Mouse (Mus musculus): ENCODE results near the gene Eif3l.

Eif3l gene

DNA sequence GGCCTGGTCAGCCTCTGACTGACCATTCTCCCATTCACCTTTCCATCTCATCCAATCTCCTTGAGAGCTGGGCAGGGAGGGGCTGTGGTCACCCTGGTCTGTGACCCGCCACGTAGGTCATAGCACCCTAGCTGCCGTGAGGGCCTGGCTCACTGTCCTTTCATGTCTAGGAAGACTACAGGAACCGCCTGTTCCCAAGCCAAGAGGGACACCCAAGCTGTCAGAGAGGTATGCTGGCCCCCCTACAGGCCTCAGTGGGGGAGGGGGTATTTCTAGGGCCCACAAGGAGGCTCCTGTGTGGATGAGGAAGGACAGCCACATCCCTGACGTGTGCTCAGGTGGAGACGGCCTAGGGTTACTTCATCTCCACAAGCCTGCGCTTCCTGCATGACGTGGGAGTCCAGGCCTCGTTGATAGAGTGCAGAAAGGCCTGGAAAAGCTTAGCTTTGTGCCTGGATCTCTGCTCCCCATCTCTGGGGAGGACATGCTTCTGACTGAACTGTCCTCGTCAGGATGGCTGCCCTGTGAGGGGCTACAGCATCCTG is 49.4 kb downstream of the Eif3l start:
- no peak for DNase-seq (ENCODE audit: low read depth, low spot score)

DNA sequence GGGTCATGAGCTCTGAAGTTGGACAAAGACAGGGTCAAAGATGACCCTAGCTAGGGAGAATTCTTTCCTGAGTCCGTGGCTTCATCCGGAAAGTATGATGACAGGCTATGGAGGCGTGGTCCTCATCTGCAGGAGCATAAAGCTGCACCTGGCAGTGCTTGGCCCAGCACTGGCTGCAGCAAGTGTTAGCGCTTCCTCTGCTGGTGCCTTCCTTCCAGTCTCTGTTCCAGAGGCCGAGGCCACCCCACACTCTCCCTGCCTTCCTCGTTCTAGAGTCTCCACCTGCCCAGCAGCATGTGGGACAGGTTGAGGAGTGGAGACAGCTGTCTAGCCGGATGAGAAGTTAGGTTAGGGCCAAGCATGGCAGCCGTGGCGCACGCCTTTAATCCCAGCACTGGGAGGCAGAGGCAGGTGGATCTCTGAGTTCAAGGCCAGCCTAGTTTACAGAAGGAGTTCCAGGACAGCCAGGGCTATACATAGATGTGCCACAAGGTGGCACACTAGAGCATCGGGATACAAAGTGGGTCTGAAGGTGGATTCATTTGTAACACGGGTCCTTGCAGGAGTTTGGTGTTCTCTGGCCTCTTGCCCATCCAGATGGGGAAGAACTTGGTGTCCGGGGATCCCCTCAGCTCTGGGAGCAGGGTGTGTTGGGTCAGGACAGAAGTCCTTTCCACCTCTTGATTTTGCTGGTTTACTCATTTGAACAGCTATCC is 51.4 kb downstream of the Eif3l start:
- peak; percentile 89 for DNase-seq (ENCODE audit: low read depth, low spot score)

DNA sequence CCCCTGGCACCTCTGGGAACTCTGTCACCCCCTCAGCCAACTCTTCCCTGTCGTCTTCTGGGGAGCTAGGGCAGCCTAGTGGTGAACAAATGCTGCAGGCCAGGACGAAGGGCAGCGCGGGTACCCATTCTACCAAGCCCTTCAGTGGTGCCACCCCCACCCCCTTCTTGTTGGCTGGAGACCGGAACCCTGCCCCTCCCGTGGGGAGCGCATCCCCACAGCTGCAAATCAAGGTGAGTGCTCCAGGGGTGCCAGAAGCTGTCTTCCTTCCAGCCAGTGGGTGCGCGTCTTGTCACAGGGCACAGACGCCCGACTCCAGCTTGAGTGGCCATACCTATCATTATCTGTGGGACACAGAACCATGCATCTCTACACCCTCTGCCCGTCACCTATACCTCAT is 52.1 kb downstream of the Eif3l start:
- no peak for DNase-seq (ENCODE audit: low read depth, low spot score)

DNA sequence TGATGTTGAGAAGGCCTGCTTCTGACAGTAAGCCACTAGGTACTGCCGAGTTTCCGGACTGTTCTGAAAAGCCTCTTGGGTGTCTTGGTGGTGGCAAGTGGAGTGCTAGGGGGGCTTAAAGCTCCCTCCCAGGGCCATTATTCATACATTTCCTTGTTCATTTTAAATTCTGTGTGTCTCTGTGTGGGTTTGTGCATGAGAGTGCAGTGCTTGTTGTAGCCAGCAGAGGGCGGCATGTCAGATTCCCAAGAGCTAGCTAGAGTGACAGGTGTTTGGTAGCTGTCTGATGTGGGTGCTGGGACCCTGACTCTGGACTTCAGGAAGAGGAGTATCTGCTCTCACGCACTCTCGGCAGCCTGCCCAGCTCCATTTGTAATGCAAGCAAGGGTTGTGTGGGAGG is 53.2 kb downstream of the Eif3l start:
- DNase-seq (ENCODE audit: low read depth, low spot score) = peak; percentile 75

DNA sequence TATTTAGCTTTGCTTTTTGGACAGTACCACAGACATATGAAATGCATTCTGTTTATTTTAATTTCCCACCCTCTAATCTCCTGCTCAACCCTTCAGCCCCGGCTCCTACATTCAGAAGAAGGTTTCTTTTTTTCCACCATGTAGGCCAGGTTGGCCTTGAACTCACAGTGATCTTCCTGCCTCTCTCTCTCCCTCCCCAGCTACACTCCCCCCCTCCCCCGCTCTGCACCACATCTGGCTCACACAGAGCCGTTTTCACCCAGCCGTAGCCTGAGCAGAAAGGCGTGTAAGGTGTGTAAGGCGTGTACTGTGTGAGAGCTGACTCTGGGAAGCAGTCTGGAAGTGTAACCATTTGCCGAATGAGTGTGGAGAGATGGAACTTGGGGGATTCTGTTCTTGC is 54.3 kb downstream of the Eif3l start:
- no peak for DNase-seq (ENCODE audit: low read depth, low spot score)

DNA sequence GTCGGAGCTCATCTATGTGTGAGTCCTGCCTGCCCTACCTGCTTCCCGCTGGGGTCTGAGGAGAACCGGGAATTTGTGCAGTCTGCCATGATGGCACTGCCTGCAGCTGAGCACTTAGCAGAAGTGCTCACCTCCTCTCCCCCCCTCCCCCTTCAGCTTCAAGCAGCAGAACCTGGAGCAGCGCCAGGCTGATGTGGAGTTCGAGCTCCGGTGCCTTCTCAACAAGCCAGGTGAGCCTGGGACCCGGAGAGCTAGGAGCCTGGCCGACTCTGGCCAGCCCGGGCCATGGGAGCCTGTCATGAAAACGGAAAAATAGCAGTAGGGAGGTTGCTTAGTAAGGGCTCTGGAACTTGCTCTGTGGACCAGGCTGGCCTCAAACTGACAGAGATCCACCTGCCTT is 55.8 kb downstream of the Eif3l start:
- DNase-seq (ENCODE audit: low read depth, low spot score) = no peak

DNA sequence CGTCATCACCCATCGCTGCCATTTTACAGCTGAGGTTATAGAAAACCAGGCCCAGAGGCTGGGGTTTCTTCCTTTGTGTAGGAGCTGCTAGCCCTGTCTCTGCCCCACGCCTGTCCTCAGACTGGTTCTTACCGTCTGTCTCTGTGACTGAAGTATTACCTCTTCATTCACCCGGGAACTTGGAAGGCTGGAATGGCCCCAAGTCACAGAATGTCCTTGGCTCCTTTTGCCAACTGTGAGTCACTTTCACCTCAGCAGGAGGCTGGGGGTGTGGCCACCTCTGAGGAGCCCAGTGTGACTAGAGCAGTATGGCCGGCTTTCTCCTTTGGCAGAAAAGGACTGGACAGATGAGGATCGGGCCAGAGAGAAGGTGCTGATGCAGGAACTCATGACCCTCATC is 56.5 kb downstream of the Eif3l start:
- no peak for DNase-seq (ENCODE audit: low read depth, low spot score)

DNA sequence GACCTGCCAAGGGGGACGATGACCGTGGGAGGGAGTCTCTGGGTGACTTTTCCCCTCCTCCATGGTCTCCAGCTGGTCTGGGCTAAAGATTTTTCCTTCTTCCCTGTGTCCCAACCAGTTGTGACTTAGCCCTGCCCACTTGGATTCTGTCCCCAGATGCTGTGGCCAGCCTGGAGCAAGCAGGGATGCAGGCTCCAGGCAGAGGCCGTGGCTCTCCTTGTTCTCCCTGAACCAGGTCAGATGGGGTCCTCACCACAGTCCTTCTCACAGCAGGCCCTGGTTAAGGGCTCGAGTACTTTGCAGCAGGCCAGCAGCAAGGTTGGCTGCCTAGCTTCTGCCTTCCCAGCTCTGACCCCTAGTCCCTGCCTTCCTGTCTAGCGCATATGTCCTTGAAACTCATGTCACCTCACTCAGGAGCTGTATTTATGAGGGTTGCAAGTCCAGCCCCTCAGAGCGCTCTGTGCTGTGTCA is 58.2 kb downstream of the Eif3l start:
- DNase-seq (ENCODE audit: low read depth, low spot score) = no peak

DNA sequence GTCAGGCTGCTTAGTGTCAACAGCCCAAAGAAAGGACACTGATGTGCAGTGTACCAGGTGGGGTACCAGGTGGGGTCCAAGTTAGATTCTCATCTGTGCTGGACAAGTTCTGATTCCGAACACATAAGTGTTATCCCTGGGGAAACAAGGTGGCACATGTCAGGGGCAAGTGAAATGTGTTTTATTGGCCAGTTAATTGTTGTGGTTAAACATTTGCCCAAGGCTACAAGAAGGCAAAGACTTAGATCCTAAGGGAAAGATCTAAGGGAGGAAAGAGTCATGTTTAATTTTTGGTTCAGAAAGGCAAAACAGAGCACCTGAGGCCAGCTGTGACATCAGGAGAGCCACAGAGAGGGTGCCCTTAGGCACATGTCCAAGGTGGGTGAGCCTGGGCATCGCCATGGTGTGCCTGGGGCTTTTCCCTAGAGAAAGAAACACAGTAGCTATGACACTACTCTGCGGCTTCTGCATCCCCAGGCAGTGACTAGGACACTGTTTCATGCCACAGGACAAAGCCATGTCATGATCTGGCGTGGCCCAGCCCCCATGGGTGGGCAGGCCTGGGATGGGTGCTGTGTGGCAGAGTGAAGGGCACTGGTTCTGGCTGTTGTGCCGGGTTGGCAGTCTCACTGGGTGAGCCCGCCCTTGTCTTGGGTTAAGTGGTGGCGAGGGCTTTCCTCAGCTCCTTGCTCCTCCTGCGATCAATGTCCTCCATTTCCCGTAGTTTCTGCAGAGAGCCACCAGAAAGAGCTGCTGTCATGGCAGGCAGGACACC is 59.7 kb downstream of the Eif3l start:
- no peak for DNase-seq (ENCODE audit: low read depth, low spot score)

DNA sequence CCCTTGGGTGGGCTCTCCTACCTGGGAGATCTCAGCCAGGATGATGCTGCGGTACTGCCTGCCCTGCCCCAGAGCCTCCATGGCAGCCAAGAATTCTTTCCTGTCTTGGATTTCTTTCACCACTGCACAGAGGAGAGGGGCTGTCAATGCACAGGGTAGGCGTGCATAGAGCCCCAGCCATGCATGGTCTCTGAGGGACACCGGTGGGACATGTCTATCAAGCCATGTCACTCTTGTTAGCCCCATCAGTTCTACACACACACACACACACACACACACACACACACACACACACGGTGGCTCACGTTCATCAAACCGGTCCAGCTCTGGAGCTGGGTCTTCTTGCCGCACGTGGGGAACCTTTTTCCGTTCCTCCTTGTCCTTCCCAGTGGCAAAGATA is 60.4 kb downstream of the Eif3l start:
- DNase-seq (ENCODE audit: low read depth, low spot score) = no peak

DNA sequence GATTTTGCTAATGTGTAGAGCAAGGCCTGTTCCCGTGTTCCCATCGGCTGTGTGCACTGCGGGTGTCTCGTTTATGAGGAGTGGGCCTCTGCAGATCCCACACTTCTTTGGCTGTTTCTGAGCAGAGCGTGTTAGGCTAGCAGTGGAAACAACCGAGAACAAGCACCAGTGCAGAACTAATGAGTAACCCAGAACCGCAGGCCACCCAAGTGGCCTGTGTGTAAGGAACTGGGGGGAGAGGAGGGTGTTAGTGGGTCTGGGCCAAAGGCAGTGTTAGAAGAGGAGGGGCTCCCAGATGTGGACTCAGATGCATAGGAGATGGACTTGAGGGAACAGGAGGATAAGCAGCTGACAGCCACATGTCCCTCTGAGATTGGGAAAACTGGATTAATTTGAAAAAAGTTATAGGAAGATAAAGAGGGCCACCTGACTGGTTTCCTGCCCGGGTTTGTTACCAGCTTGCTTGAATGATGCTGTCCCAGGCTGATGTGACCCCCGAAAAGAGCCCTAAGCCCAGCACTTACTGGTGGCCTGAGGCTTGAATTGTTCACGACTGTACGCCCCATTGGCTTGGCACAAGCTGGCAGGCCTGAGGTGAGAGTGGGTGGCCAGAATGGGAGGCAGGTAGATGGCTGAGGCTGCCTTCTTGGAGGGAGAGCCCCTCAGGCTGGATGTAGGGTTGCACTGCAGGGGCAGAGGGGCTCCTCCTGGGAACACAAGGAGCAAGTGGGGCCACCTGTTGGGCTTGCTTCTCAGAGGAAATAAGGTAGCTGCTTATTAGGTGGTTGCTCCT is 61.0 kb downstream of the Eif3l start:
- DNase-seq (ENCODE audit: low read depth, low spot score) = no peak

DNA sequence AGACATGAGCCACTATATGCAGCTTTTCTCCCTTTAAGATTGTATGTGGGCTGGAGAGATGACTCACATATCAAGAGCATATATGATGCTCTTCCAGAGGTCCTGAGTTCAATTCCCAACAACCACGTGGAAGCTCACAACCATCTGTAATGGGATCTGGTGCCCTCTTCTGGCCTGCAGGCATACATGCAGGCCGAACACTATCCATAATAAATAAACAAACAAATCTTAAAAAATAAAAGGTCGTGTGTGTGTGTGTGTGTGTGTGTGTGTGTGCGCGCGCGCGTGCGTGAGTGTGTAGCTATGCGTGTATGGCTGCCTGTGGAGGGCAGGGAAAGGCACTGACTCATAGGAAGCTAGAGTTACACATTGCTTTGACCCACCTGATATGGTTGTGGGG is 64.7 kb downstream of the Eif3l start:
- peak; percentile 46 for DNase-seq (ENCODE audit: low read depth, low spot score)

DNA sequence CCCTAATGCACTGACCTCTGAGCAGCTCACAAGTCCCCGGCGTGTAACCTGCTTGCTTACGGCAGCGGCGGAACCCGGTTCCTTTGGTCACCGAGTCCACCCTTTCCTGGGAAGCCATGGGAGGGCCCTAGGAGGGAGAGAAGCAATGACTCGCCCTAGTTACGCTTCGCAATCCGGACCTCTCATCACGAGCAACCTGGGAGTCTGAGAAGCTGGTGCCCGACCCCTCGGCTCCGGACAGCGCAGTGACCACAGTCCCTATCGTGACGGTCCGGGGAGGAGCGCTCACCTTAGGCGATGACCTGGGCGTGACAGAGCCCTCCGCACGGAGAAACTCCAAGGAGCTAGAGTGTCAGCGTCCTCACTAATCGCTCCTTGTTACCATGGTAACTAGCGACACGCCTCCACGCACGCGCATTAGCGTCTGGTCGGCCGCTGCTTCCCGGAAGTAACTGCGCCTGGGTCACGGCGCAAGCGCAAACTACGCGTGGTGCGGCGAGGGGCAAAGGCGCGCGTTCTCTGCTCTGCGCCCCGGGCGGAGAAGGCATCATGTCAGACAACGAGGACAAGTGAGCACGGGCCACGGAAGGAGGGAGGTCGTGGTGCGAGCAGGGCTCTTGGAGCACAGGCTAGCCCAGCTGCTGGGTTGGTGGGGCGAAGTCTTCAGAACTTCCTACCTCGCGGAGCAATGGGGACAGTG is 66.0 kb downstream of the Eif3l start, which contains the start of the genes Polr2f and 1700088E04Rik:
Gene Polr2f, plus strand, starts transcription at position 144 of the 700 bp plus-strand sequence.
Gene 1700088E04Rik, minus strand, starts transcription at position 388 of the 700 bp plus-strand sequence.
- peak; percentile 97 for DNase-seq (ENCODE audit: low read depth, low spot score)

DNA sequence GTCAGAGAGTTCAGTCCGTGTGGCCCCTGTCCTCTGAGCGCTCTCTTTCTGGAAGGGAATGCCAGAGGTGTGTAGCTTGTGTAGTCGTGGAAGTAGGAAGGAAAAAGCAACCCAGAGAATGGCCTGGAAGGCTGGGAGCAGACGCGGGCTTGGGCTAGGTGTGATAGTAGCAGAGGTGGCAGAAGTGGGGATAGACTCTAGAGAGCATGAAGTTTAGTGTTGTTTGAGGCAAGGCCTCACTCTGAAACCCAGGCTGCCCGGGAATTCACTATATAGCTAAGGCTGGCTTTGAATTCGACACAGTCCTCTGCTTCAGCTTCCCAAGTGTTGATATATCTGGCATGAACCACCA is 66.6 kb downstream of the Eif3l start:
- DNase-seq (ENCODE audit: low read depth, low spot score) = no peak

DNA sequence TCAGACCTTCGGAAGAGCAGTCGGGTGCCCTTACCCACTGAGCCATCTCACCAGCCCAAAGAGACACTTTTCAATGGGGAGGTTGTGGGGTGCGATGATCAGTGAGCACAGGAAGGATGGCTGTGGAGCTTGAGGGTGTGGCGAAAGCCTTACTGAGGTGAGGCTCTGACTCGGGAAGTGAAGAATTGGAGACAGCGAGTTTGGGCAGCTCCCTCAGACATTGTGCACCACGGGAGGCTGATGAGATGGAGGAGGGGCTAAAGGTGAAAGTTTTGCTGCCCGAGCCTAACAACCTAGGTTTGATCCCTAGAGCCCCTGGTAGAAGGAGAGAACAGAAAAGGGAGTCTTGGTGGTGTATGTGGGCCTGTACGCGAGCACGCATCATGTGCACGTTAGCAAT is 68.3 kb downstream of the Eif3l start:
- peak; percentile 81 for DNase-seq (ENCODE audit: low read depth, low spot score)

All from ES-CJ7 (cell line).